Mouse (Mus musculus): ENCODE results near the gene Ssbp2. TPM values are rescaled to one million over a fixed set of nuclear protein-coding genes. Genes with fewer than 3 reads are reported as not detected.

Ssbp2 gene
- polyA plus RNA-seq, 1 experiment from 2014 or later, result 30.1 TPM

DNA sequence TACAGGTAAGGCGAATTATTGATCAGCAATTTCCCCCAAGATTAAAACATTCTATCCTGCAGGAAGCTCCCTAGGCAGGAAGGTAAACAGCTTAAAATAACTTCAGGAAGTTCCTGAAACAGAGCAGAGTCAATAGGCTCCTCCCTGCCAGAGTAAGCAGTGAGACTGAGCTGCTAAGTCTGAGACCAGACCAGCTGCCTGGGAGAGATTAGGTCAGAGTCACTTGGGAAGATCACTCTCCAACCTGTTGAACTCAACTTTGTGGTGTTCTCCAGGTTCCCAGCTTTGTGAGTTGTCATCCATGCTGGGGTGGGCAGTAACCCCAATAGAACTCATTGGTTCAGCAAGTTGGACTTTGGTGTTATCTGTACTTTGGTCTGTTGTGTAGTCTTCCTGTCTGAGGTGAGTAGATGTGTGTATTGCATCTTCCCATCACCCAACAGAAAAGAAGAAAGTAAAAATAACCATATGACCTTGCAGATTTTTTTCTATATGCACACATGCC, 16.6 kb downstream of the Ssbp2 start:
- Histone ChIP-seq H3K36me3 (ENCODE audit: control insufficient read depth, insufficient read depth) (no peaks in the 10 kb centered on the region), H3K9ac (ENCODE audit: low read depth, low read length) (no peak overlapping the region), H3K4me2 (replicated peaks; ENCODE audit: low read depth) (no peak overlapping the region), H3K4me1 (replicated peaks; ENCODE audit: control insufficient read depth, insufficient read depth, low read length) (no peaks in the 10 kb centered on the region), H3K9me3 (ENCODE audit: control insufficient read depth) (no peaks in the 10 kb centered on the region), H3K4me3 (ENCODE audit: low read depth, low read length) (no peak overlapping the region), H3K27me3 (replicated peaks; ENCODE audit: control insufficient read depth, insufficient read depth, low read length) (no peaks in the 10 kb centered on the region), H3K27ac (ENCODE audit: low read depth, low read length) (no peak overlapping the region)
- ATAC-seq, result no peak
- no peak for TF ChIP-seq CTCF (IDR thresholded peaks at IDR 0.05; ENCODE audit: low read depth)
- WGBS, result 94% methylated on average over 1 of the region's 1 CpGs

DNA sequence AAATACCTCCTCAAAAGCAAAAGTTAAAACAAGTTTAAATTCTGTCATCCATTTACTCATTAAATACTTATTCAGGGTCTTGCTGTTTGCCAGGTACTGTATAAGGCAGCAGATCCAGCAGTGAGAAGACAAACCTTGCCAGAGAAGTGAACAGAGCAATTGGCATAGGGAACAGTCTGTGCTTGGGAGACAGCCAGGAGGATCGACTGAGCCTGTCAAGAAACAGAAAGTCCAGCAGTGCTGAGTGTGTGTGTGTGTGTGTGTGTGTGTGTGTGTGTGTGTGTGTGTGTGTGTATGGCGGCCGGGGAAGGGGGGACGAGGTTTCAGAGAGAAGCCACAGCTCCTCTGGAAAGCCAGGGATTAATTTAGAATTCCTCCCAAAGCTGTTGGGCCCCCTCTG, 17.9 kb downstream of the Ssbp2 start:
- no peak overlapping the region for H3K9ac ChIP-seq (ENCODE audit: low read depth, low read length)
- no peaks in the 10 kb centered on the region for H3K4me1 ChIP-seq (replicated peaks; ENCODE audit: control insufficient read depth, insufficient read depth, low read length)
- 35% methylated on average over 3 of the region's 4 CpGs for WGBS
- no peaks in the 10 kb centered on the region for H3K36me3 ChIP-seq (ENCODE audit: control insufficient read depth, insufficient read depth)
- no peak overlapping the region for H3K27ac ChIP-seq (ENCODE audit: low read depth, low read length)
- H3K27me3 ChIP-seq (replicated peaks; ENCODE audit: control insufficient read depth, insufficient read depth, low read length), result no peaks in the 10 kb centered on the region
- no peak for ATAC-seq
- no peaks in the 10 kb centered on the region for H3K9me3 ChIP-seq (ENCODE audit: control insufficient read depth)
- no peak overlapping the region for H3K4me3 ChIP-seq (ENCODE audit: low read depth, low read length)
- no peak for TF ChIP-seq CTCF (IDR thresholded peaks at IDR 0.05; ENCODE audit: low read depth)
- no peak overlapping the region for H3K4me2 ChIP-seq (replicated peaks; ENCODE audit: low read depth)

DNA sequence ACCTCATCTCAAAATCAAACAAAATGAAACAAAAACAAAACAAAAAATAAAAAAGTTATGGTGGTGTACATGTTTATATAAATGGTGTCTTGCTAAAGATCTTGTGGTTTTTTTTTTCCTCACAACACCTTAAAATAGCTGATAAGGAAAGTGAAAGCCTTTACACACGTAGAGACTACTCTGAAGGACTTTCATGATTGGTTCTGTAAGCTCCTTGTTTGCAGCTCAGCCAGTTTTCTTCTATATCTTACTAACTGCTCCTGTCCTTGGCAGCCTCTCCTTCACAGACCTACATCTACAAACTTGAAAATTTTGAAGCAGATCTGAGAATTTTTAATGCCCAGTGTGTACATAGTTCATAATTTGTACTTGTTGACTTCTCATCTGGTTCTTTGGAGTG, 24.2 kb downstream of the Ssbp2 start:
- 51% methylated on average over 1 of the region's 1 CpGs for WGBS

DNA sequence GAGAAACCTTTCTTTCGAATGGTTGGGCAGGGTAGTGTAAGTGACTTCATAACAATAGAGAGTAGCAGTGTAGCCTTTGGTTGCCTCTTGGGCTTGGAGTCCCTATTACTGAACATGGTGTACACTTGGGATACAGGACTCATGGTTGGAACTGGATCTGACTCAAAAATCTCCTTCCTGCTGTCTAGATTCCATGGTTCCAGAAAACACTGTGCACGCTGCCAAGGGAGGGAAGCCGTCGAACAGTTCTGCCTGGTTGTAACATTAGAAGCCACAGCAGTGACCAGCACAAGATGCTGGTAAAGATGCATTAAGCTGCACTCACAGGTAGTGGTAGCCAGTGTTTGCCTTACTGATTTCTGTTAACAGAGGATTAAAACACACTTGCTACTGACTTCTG, 32.0 kb downstream of the Ssbp2 start:
- Histone ChIP-seq H3K9me3 (ENCODE audit: control insufficient read depth) (no peaks in the 10 kb centered on the region), H3K4me2 (replicated peaks; ENCODE audit: low read depth) (no peak overlapping the region), H3K27ac (ENCODE audit: low read depth, low read length) (no peak overlapping the region), H3K36me3 (ENCODE audit: control insufficient read depth, insufficient read depth) (no peaks in the 10 kb centered on the region), H3K9ac (ENCODE audit: low read depth, low read length) (no peak overlapping the region), H3K4me1 (replicated peaks; ENCODE audit: control insufficient read depth, insufficient read depth, low read length) (no peaks in the 10 kb centered on the region), H3K27me3 (replicated peaks; ENCODE audit: control insufficient read depth, insufficient read depth, low read length) (no peaks in the 10 kb centered on the region), H3K4me3 (ENCODE audit: low read depth, low read length) (no peak overlapping the region)
- 72% methylated on average over 4 of the region's 4 CpGs for WGBS
- no peak for ATAC-seq
- TF ChIP-seq CTCF (IDR thresholded peaks at IDR 0.05; ENCODE audit: low read depth), result no peak

More for the DNA sequence above, 24.2 kb downstream of the Ssbp2 start:
- ATAC-seq, result no peak
- no peak overlapping the region for H3K9ac ChIP-seq (ENCODE audit: low read depth, low read length)
- H3K27ac ChIP-seq (ENCODE audit: low read depth, low read length), result no peak overlapping the region
- no peak for TF ChIP-seq CTCF (IDR thresholded peaks at IDR 0.05; ENCODE audit: low read depth)
- H3K9me3 ChIP-seq (ENCODE audit: control insufficient read depth), result no peaks in the 10 kb centered on the region
- no peaks in the 10 kb centered on the region for H3K36me3 ChIP-seq (ENCODE audit: control insufficient read depth, insufficient read depth)
- H3K4me1 ChIP-seq (replicated peaks; ENCODE audit: control insufficient read depth, insufficient read depth, low read length), result no peaks in the 10 kb centered on the region
- H3K4me2 ChIP-seq (replicated peaks; ENCODE audit: low read depth), result no peak overlapping the region
- H3K4me3 ChIP-seq (ENCODE audit: low read depth, low read length), result no peak overlapping the region
- H3K27me3 ChIP-seq (replicated peaks; ENCODE audit: control insufficient read depth, insufficient read depth, low read length), result no peaks in the 10 kb centered on the region

DNA sequence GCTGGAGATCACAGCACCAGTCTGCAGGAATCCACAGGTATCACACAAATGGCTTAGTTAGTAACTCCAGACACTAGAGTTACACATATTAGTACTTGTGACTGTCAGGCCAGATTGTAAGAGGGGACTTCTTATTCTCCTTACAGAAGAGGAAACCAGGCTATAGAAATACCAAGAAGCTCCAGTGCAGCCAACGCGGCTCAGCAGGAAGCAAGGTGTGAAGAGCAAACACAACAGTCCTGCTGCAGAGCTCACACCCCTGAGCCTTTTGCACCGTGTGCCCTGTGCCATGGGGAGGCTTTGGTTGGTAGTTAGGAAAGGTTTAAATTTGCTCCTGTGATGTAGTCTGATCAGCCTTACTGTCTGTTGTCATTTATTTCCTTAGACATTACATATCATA, 37.0 kb downstream of the Ssbp2 start:
- TF ChIP-seq CTCF (IDR thresholded peaks at IDR 0.05; ENCODE audit: low read depth), result no peak
- no peaks in the 10 kb centered on the region for H3K27me3 ChIP-seq (replicated peaks; ENCODE audit: control insufficient read depth, insufficient read depth, low read length)
- H3K4me1 ChIP-seq (replicated peaks; ENCODE audit: control insufficient read depth, insufficient read depth, low read length), result no peaks in the 10 kb centered on the region
- no peak overlapping the region for H3K9ac ChIP-seq (ENCODE audit: low read depth, low read length)
- H3K27ac ChIP-seq (ENCODE audit: low read depth, low read length), result no peak overlapping the region
- no peak overlapping the region for H3K4me2 ChIP-seq (replicated peaks; ENCODE audit: low read depth)
- 46% methylated on average over 3 of the region's 3 CpGs for WGBS
- no peaks in the 10 kb centered on the region for H3K36me3 ChIP-seq (ENCODE audit: control insufficient read depth, insufficient read depth)
- ATAC-seq, result no peak
- H3K4me3 ChIP-seq (ENCODE audit: low read depth, low read length), result no peak overlapping the region
- H3K9me3 ChIP-seq (ENCODE audit: control insufficient read depth), result no peaks in the 10 kb centered on the region

DNA sequence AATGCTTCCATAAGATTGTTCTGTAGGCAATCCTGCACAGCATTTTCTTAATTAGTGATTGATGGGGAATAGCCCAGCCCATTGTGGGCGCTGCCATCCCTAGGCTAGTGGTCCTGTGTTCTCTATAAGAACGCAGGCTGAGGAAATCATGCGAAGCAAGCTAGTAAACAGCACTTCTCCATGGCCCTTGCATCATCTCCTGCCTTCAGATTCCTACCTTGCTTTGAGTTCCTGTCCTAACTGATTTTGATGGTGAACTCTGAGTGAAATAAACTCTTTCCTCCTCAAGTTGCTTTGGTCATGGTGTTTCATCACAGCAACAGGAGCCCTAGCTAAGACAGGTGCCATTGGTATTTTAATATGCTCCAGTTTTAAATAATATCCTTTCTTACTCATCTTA, 41.7 kb downstream of the Ssbp2 start:
- 93% methylated on average over 3 of the region's 3 CpGs for WGBS
- H3K27me3 ChIP-seq (replicated peaks; ENCODE audit: control insufficient read depth, insufficient read depth, low read length), result no peaks in the 10 kb centered on the region
- no peak overlapping the region for H3K9ac ChIP-seq (ENCODE audit: low read depth, low read length)
- H3K27ac ChIP-seq (ENCODE audit: low read depth, low read length), result no peak overlapping the region
- no peak overlapping the region for H3K4me2 ChIP-seq (replicated peaks; ENCODE audit: low read depth)
- no peaks in the 10 kb centered on the region for H3K4me1 ChIP-seq (replicated peaks; ENCODE audit: control insufficient read depth, insufficient read depth, low read length)
- H3K36me3 ChIP-seq (ENCODE audit: control insufficient read depth, insufficient read depth), result no peaks in the 10 kb centered on the region
- TF ChIP-seq CTCF (IDR thresholded peaks at IDR 0.05; ENCODE audit: low read depth), result no peak
- H3K4me3 ChIP-seq (ENCODE audit: low read depth, low read length), result no peak overlapping the region
- ATAC-seq, result no peak
- H3K9me3 ChIP-seq (ENCODE audit: control insufficient read depth), result no peaks in the 10 kb centered on the region
